Mouse (Mus musculus) cerebellum, adult 2 months (tissue): ENCODE measurements around the gene Prkaa2.

ENCODE experiments used
- CTCF ChIP-seq: fragments of 200-500 bp; IDR thresholded peaks from 2 replicates; pipeline ENCODE4 v1.5.1; 2011; ENCODE audit warnings: low read depth, mild to moderate bottlenecking, control low read depth, low read length, moderate library complexity, borderline replicate concordance; ENCODE audit not compliant: insufficient read depth
- POLR2A ChIP-seq: fragments of 200-500 bp; IDR thresholded peaks from 2 replicates; pipeline ENCODE4 v1.6.1; 2011; ENCODE audit warnings: low read length, control low read depth, borderline replicate concordance; ENCODE audit not compliant: insufficient read depth

GRCm38 (mm10) chr4:105007360-105008018 lies 102.2 kb downstream of the Prkaa2 start:
- no peak for TF ChIP-seq CTCF
- TF ChIP-seq POLR2A = no peak
